8 mouse cellular contexts compared by ENCODE assay signal in genomic region chr11:69758090-69758456, GRCm38 (mm10). TPM values are rescaled to one million over a fixed set of nuclear protein-coding genes. Genes with fewer than 3 reads are reported as not detected.
A peak's percentile ranks its signal among the peaks of the same experiment; 100 is the strongest.
DNase-seq lines count a peak whose midpoint lies in the region; ATAC-seq and TF ChIP-seq lines count a peak whose summit lies in the region.

No protein-coding gene starts in this region.

- H3K4me3 ChIP-seq in E14TG2a.4 (replicated peaks; ENCODE audit: low read length), result peak overlapping the region; percentile 88
- peak overlapping the region; percentile 58 for H3K4me3 ChIP-seq in forebrain, embryonic 13.5 days
- H3K4me3 ChIP-seq in neural tube, embryonic 15.5 days (replicated peaks), result peak overlapping the region; percentile 57

- WGBS in forebrain, embryonic 13.5 days, result 0% methylated on average over 24 of the region's 26 CpGs
- WGBS in neural tube, embryonic 15.5 days, result 0% methylated on average over 26 of the region's 26 CpGs

- DNase-seq in c-Kit-positive CD71-positive TER-119-positive erythroid progenitor cells, embryonic 14.5 days (ENCODE audit: low spot score), result peak; percentile 92
- DNase-seq in heart, postnatal 14 days, result peak; percentile 99
- peak; percentile 97 for DNase-seq in layer of hippocampus, adult 11-12 months (ENCODE audit: low spot score)
- peak; percentile 95 to 97 for DNase-seq in lung, adult 18-20 months
- DNase-seq in testis, postnatal 14 days (ENCODE audit: low spot score), result peak; percentile 90

- no peaks in the 10 kb centered on the region for H3K27me3 ChIP-seq in E14TG2a.4 (ENCODE audit: insufficient read depth, low read length)
- H3K27me3 ChIP-seq in forebrain, embryonic 13.5 days, result no peaks in the 10 kb centered on the region
- H3K27me3 ChIP-seq in neural tube, embryonic 15.5 days (replicated peaks), result no peaks in the 10 kb centered on the region

- H3K9me3 ChIP-seq in E14TG2a.4 (ENCODE audit: low read length), result no peaks in the 10 kb centered on the region
- no peaks in the 10 kb centered on the region for H3K9me3 ChIP-seq in forebrain, embryonic 13.5 days (replicated peaks)
- no peaks in the 10 kb centered on the region for H3K9me3 ChIP-seq in neural tube, embryonic 15.5 days (replicated peaks)

- H3K27ac ChIP-seq in forebrain, embryonic 13.5 days, result peak overlapping the region; percentile 97
- peak overlapping the region; percentile 99 for H3K27ac ChIP-seq in neural tube, embryonic 15.5 days (replicated peaks)

- ATAC-seq in forebrain, embryonic 13.5 days, result peak; percentile 88
- ATAC-seq in neural tube, embryonic 15.5 days (ENCODE audit: low FRiP score), result peak; percentile 88

- H3K36me3 ChIP-seq in E14TG2a.4 (ENCODE audit: insufficient read depth, low read length), result peaks cover 33% of the 10 kb centered on the region
- H3K36me3 ChIP-seq in forebrain, embryonic 13.5 days (ENCODE audit: poor library complexity, severe bottlenecking), result no peaks in the 10 kb centered on the region
- H3K36me3 ChIP-seq in neural tube, embryonic 15.5 days, result no peaks in the 10 kb centered on the region

- no peak for TF ChIP-seq CTCF in E14TG2a.4 (conservative IDR thresholded peaks at IDR 0.05; ENCODE audit: low read length)

- H3K4me2 ChIP-seq in forebrain, embryonic 13.5 days, result peak overlapping the region; percentile 71
- peak overlapping the region; percentile 84 for H3K4me2 ChIP-seq in neural tube, embryonic 15.5 days

- peaks cover 70% of the 10 kb centered on the region for H3K4me1 ChIP-seq in E14TG2a.4 (replicated peaks; ENCODE audit: low read depth, low read length)
- peaks cover 58% of the 10 kb centered on the region for H3K4me1 ChIP-seq in forebrain, embryonic 13.5 days
- H3K4me1 ChIP-seq in neural tube, embryonic 15.5 days, result peaks cover 56% of the 10 kb centered on the region

- H3K9ac ChIP-seq in forebrain, embryonic 13.5 days, result peak overlapping the region; percentile 87
- H3K9ac ChIP-seq in neural tube, embryonic 15.5 days (replicated peaks), result peak overlapping the region; percentile 87

- intact Hi-C loops in heart, postnatal 14 days (cut with DNase I), result loop anchor here (2.0 kb wide), 1 partner anchor 45 kb away; no protein-coding TSS in a partner anchor

RNA-seq across cellular contexts. Expression of gene Polr2a, which starts 0.4 kb away (rescaled TPM):
- 23.2 and 24.1 TPM in 2 replicates for polyA plus RNA-seq in forebrain, embryonic 13.5 days (2015; fragmentation: Nextera tagmentation; extraction: Ambion mirVana)
- 10 to 100 TPM; 35.6 to 37.5 TPM for total RNA-seq in heart, postnatal 14 days (2021)
- 13.2 and 18.7 TPM in 2 replicates for polyA plus RNA-seq in neural tube, embryonic 15.5 days (2015; fragmentation: Nextera tagmentation; extraction: Ambion mirVana)

RNA-seq across cellular contexts. Expression of gene Slc35g3, which starts 3.7 kb away (rescaled TPM):
- polyA plus RNA-seq in forebrain, embryonic 13.5 days (2015; fragmentation: Nextera tagmentation; extraction: Ambion mirVana), result 0.26 and 0.58 TPM in 2 replicates
- total RNA-seq in heart, postnatal 14 days (2021), result under 1 TPM in 1 of 2 experiments, not detected in 1; 0.12 TPM
- polyA plus RNA-seq in neural tube, embryonic 15.5 days (2015; fragmentation: Nextera tagmentation; extraction: Ambion mirVana), result 0.19 TPM in 1 of 2 replicates, not detected in the other

RNA-seq across cellular contexts. Expression of gene Zbtb4, which starts 7.6 kb away (rescaled TPM):
- polyA plus RNA-seq in forebrain, embryonic 13.5 days (2015; fragmentation: Nextera tagmentation; extraction: Ambion mirVana), result 1.6 and 1.8 TPM in 2 replicates
- 10 to 100 TPM; 36.5 to 43.3 TPM for total RNA-seq in heart, postnatal 14 days (2021)
- polyA plus RNA-seq in neural tube, embryonic 15.5 days (2015; fragmentation: Nextera tagmentation; extraction: Ambion mirVana), result 4.7 and 5.3 TPM in 2 replicates

RNA-seq across cellular contexts. Expression of gene Chrnb1, which starts 37.7 kb away (rescaled TPM):
- polyA plus RNA-seq in forebrain, embryonic 13.5 days (2015; fragmentation: Nextera tagmentation; extraction: Ambion mirVana), result 1.5 TPM in 2 replicates
- total RNA-seq in heart, postnatal 14 days (2021), result 1 to 10 TPM; 5.4 to 6.0 TPM
- polyA plus RNA-seq in neural tube, embryonic 15.5 days (2015; fragmentation: Nextera tagmentation; extraction: Ambion mirVana), result 2.1 and 3.0 TPM in 2 replicates

RNA-seq across cellular contexts. Expression of gene Fgf11, which starts 43.6 kb away (rescaled TPM):
- polyA plus RNA-seq in forebrain, embryonic 13.5 days (2015; fragmentation: Nextera tagmentation; extraction: Ambion mirVana), result 3.3 and 3.8 TPM in 2 replicates
- total RNA-seq in heart, postnatal 14 days (2021), result 1 to 10 TPM; 2.6 to 2.8 TPM
- 8.5 and 8.7 TPM in 2 replicates for polyA plus RNA-seq in neural tube, embryonic 15.5 days (2015; fragmentation: Nextera tagmentation; extraction: Ambion mirVana)

Comparison
In these comparisons a context has a peak if more than half of its experiments do, and no peak if none do; other contexts are left out.
1. Peak in every context shown above with its lines: DNase-seq, ATAC-seq, H3K4me3 ChIP-seq and H3K27ac ChIP-seq.